Mouse (Mus musculus): ENCODE results near the gene Flad1. TPM values are rescaled to one million over a fixed set of nuclear protein-coding genes. Genes with fewer than 3 reads are reported as not detected.

The Flad1 gene
- polyA plus RNA-seq, 2 experiments, result 26.8 to 32.8 TPM

- Histone ChIP-seq H3K4me3 (replicated peaks; ENCODE audit: low read length) (no peak overlapping the region), H3K9me3 (ENCODE audit: control insufficient read depth, low read length) (no peaks in the 10 kb centered on the region), H3K27ac (replicated peaks; ENCODE audit: low read depth, low read length) (no peak overlapping the region), H3K4me1 (ENCODE audit: control insufficient read depth, insufficient read depth, low read length) (peaks cover 26% of the 10 kb centered on the region), H3K4me2 (replicated peaks; ENCODE audit: low read depth, low read length, severe bottlenecking) (no peak overlapping the region), H3K9ac (ENCODE audit: low read depth, low read length, severe bottlenecking) (no peak overlapping the region), H3K36me3 (ENCODE audit: control insufficient read depth, insufficient read depth, low read length) (no peaks in the 10 kb centered on the region), H3K27me3 (ENCODE audit: control insufficient read depth, insufficient read depth, low read length) (peaks cover 6% of the 10 kb centered on the region; the same call in 1 of the 2 replicates)
- DNase-seq (ENCODE audit: low spot score) (no peak), ATAC-seq (ENCODE audit: low FRiP score, low read depth) (no peak)
- 75% methylated on average over 11 of the region's 11 CpGs for WGBS
- TF ChIP-seq POLR2A (IDR thresholded peaks at IDR 0.05; ENCODE audit: borderline replicate concordance, extremely low read depth, insufficient read depth, insufficient read length), result no peak
Observed at GRCm38 (mm10) chr3:89388134-89388881, 23.4 kb downstream of the Flad1 start.

DNA sequence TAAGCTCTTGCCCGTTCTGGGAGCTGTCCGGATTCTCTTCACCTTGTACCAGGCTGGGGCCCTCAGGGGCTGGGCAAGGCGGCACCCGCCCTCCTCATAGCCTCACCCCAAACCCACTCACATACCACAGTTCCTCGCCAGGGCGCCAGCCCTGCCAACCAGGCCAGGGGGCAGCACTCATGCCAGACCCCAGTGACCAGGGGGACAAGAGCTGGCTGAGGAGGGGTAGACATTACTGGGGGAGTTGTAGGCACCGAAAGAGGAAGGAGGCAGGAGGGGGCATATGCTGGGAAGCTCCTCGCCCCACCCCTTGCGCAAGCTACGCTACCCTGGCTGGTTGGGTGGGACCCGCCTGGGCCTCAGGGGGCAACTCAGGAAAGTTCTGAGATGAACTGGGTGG is 24.0 kb downstream of the Flad1 start:
- no peak overlapping the region for H3K4me2 ChIP-seq (replicated peaks; ENCODE audit: low read depth, low read length, severe bottlenecking)
- DNase-seq (ENCODE audit: low spot score) (no peak), ATAC-seq (ENCODE audit: low FRiP score, low read depth) (no peak)
- H3K4me1 ChIP-seq (ENCODE audit: control insufficient read depth, insufficient read depth, low read length), result peaks cover 26% of the 10 kb centered on the region
- no peak for TF ChIP-seq POLR2A (IDR thresholded peaks at IDR 0.05; ENCODE audit: borderline replicate concordance, extremely low read depth, insufficient read depth, insufficient read length)
- WGBS, result 80% methylated on average over 11 of the region's 11 CpGs
- no peaks in the 10 kb centered on the region for H3K36me3 ChIP-seq (ENCODE audit: control insufficient read depth, insufficient read depth, low read length)
- H3K27ac ChIP-seq (replicated peaks; ENCODE audit: low read depth, low read length), result no peak overlapping the region
- no peak overlapping the region for H3K9ac ChIP-seq (ENCODE audit: low read depth, low read length, severe bottlenecking)
- H3K27me3 ChIP-seq (ENCODE audit: control insufficient read depth, insufficient read depth, low read length), result peaks cover 5% of the 10 kb centered on the region; the same call in 1 of the 2 replicates
- no peaks in the 10 kb centered on the region for H3K9me3 ChIP-seq (ENCODE audit: control insufficient read depth, low read length)
- H3K4me3 ChIP-seq (replicated peaks; ENCODE audit: low read length), result no peak overlapping the region

GRCm38 (mm10) chr3:89386438-89387420 is 24.9 kb downstream of the Flad1 start:
- Histone ChIP-seq H3K27me3 (ENCODE audit: control insufficient read depth, insufficient read depth, low read length) (no peaks in the 10 kb centered on the region), H3K4me3 (replicated peaks; ENCODE audit: low read length) (no peak overlapping the region), H3K27ac (replicated peaks; ENCODE audit: low read depth, low read length) (no peak overlapping the region), H3K4me2 (replicated peaks; ENCODE audit: low read depth, low read length, severe bottlenecking) (0 out of 2 replicates have a peak overlapping the region, but pooled peaks have one; percentile 2), H3K4me1 (ENCODE audit: control insufficient read depth, insufficient read depth, low read length) (peaks cover 20% of the 10 kb centered on the region), H3K9me3 (ENCODE audit: control insufficient read depth, low read length) (no peaks in the 10 kb centered on the region), H3K36me3 (ENCODE audit: control insufficient read depth, insufficient read depth, low read length) (no peaks in the 10 kb centered on the region), H3K9ac (ENCODE audit: low read depth, low read length, severe bottlenecking) (no peak overlapping the region)
- ATAC-seq (ENCODE audit: low FRiP score, low read depth) (no peak), DNase-seq (ENCODE audit: low spot score) (no peak)
- no peak for TF ChIP-seq POLR2A (IDR thresholded peaks at IDR 0.05; ENCODE audit: borderline replicate concordance, extremely low read depth, insufficient read depth, insufficient read length)
- 60% methylated on average over 17 of the region's 17 CpGs for WGBS

DNA sequence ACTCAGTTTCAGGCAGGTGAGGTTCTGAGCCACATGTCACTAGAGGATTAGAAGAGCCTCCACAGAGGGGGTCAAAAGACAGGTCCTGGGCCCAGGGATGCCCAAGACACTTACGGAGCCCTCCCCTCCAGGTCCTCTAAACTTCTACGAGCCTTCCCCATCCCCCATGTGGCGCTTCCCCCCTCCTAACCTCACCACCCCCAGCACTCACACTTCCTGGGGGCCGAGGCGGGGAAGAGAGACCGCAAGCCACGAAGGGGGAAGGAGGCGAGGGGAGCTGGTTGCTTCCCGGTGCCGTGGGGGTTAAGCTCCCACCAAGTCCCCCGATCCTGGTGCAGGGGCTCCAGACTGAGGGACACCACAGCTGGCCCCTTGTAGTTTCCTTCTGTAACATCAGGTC is 26.2 kb downstream of the Flad1 start:
- Histone ChIP-seq H3K9me3 (ENCODE audit: control insufficient read depth, low read length) (no peaks in the 10 kb centered on the region), H3K4me2 (replicated peaks; ENCODE audit: low read depth, low read length, severe bottlenecking) (no peak overlapping the region), H3K27me3 (ENCODE audit: control insufficient read depth, insufficient read depth, low read length) (no peaks in the 10 kb centered on the region), H3K9ac (ENCODE audit: low read depth, low read length, severe bottlenecking) (0 out of 2 replicates have a peak overlapping the region, but pooled peaks have one; percentile 1), H3K4me1 (ENCODE audit: control insufficient read depth, insufficient read depth, low read length) (peaks cover 8% of the 10 kb centered on the region), H3K27ac (replicated peaks; ENCODE audit: low read depth, low read length) (no peak overlapping the region), H3K4me3 (replicated peaks; ENCODE audit: low read length) (no peak overlapping the region), H3K36me3 (ENCODE audit: control insufficient read depth, insufficient read depth, low read length) (no peaks in the 10 kb centered on the region)
- no peak for ATAC-seq (ENCODE audit: low FRiP score, low read depth)
- 54% methylated on average over 7 of the region's 11 CpGs for WGBS
- no peak for TF ChIP-seq POLR2A (IDR thresholded peaks at IDR 0.05; ENCODE audit: borderline replicate concordance, extremely low read depth, insufficient read depth, insufficient read length)
- no peak for DNase-seq (ENCODE audit: low spot score)
